ENCODE assay signal across 17 mouse cellular contexts in the genomic region with DNA sequence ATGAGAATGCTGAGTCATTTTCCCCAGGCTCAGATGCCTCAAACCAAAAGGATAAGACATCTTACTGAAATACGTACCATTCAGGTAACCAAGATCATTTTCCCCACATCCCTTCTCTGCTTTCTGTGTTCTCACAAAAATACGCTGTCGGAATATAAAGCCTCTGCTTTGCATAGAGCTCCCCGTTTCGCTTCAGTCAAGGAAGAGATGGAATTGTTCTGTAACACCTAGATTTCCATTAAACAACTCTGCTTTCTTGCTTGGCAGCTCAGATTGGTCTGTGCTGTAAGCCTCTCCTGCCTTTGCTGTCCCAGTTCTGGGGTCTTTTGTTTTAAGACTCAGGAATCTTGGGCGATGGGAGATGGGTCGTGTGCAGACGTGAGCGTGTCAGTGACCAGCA.
"Had no signal": no experiment of that assay in that cellular context is flagged by ENCODE, and none has a peak within 500 bp of the region (broad histone marks: within the 10 kb centered on the region; RNA-seq: fewer than 3 reads in every experiment).

No protein-coding gene starts in this region.

- H3K27ac ChIP-seq: liver, embryonic 12.5 days; liver, embryonic 15.5 days; lung, embryonic 15.5 days; midbrain, embryonic 10.5 days; stomach, embryonic 15.5 days had no signal

- ATAC-seq: liver, embryonic 12.5 days; midbrain, embryonic 16.5 days had no signal

- H3K9ac ChIP-seq: liver, embryonic 12.5 days; liver, embryonic 15.5 days; lung, embryonic 15.5 days; stomach, embryonic 15.5 days had no signal

- H3K4me1 ChIP-seq: liver, embryonic 12.5 days; liver, embryonic 15.5 days; lung, embryonic 15.5 days; megakaryocyte, embryonic 14.5 days; stomach, embryonic 15.5 days had no signal

- H3K27me3 ChIP-seq: liver, embryonic 12.5 days; liver, embryonic 15.5 days; lung, embryonic 15.5 days; megakaryocyte, embryonic 14.5 days; stomach, embryonic 15.5 days had no signal

- H3K9me3 ChIP-seq: liver, embryonic 12.5 days; liver, embryonic 15.5 days; lung, embryonic 15.5 days; stomach, embryonic 15.5 days had no signal

- H3K4me3 ChIP-seq: liver, embryonic 12.5 days; liver, embryonic 15.5 days; lung, embryonic 15.5 days; megakaryocyte, embryonic 14.5 days; midbrain, embryonic 10.5 days; stomach, embryonic 15.5 days had no signal

- H3K36me3 ChIP-seq: liver, embryonic 12.5 days; liver, embryonic 15.5 days; lung, embryonic 15.5 days; midbrain, embryonic 10.5 days; stomach, embryonic 15.5 days had no signal

- DNase-seq: kidney, adult 18-20 months; kidney, adult 9 months; kidney, postnatal 14 days; kidney, postnatal 4 days; lung, adult 18-20 months; lung, postnatal 10 days; lung, postnatal 36 days; right cerebral cortex, postnatal 14 days; spleen, adult 18-20 months; thymus, postnatal 36 days had no signal

- H3K4me2 ChIP-seq: liver, embryonic 12.5 days; liver, embryonic 15.5 days; lung, embryonic 15.5 days; stomach, embryonic 15.5 days had no signal
